Mouse (Mus musculus) left cerebral cortex, postnatal 36 days (tissue): ENCODE data around the gene Fam117a. TPM values are rescaled to one million over a fixed set of nuclear protein-coding genes. Genes with fewer than 3 reads are reported as not detected.

Experiments
- DNase-seq, 2 experiments: peaks; one replicate each; pipeline ENCODE4 v3.0.0; 2021 to 2022; ENCODE audit warnings: low spot score in 2 of 2, mixed read lengths in 1 of 2
- intact Hi-C: fragments of 180-260 bp; cut with DNase I; formaldehyde crosslinking; loops from one replicate; pipeline ENCODE4 v1.15.1; 2025
- total RNA-seq, 2 experiments: library from RNA; stranded (reverse); gene quantifications; 2 replicates each; pipeline ENCODE4 v1.2.3; 2021

Fam117a gene
- total RNA-seq, 2 experiments from 2014 or later: 3.1 to 5.9 TPM

GRCm38 (mm10) chr11:95356039-95356438, 19.2 kb downstream of the Fam117a start:
- intact Hi-C loops: no loop called here
- DNase-seq: no peak

- intact Hi-C loops: no loop called here
- no peak for DNase-seq
Observed at GRCm38 (mm10) chr11:95356469-95357273, 19.9 kb downstream of the Fam117a start.

GRCm38 (mm10) chr11:95358263-95358662, 21.4 kb downstream of the Fam117a start:
- DNase-seq: no peak
- intact Hi-C loops: no loop called here

GRCm38 (mm10) chr11:95364388-95364787, 27.6 kb downstream of the Fam117a start:
- intact Hi-C loops: no loop called here
- no peak for DNase-seq

GRCm38 (mm10) chr11:95365596-95365995, 28.8 kb downstream of the Fam117a start:
- peak; percentile 47 to 67 for DNase-seq
- intact Hi-C loops: no loop called here

- DNase-seq: no peak
- intact Hi-C loops: no loop called here
Observed at GRCm38 (mm10) chr11:95366280-95366897, 29.6 kb downstream of the Fam117a start.

GRCm38 (mm10) chr11:95367011-95367735, 30.4 kb downstream of the Fam117a start:
- no peak for DNase-seq
- intact Hi-C loops: no loop called here

- DNase-seq: no peak
- intact Hi-C loops: no loop called here
Observed at GRCm38 (mm10) chr11:95368231-95368823, 31.5 kb downstream of the Fam117a start.

GRCm38 (mm10) chr11:95368871-95369270, 32.1 kb downstream of the Fam117a start:
- intact Hi-C loops: no loop called here

GRCm38 (mm10) chr11:95369964-95370890, 33.4 kb downstream of the Fam117a start:
- no peak for DNase-seq
- intact Hi-C loops: no loop called here

More at GRCm38 (mm10) chr11:95368871-95369270, 32.1 kb downstream of the Fam117a start:
- DNase-seq: no peak

GRCm38 (mm10) chr11:95371182-95371581, 34.4 kb downstream of the Fam117a start:
- DNase-seq: no peak
- intact Hi-C loops: no loop called here

- intact Hi-C loops: no loop called here
- DNase-seq: no peak
Observed at GRCm38 (mm10) chr11:95378926-95379325, 42.1 kb downstream of the Fam117a start.

- no peak for DNase-seq
- intact Hi-C loops: no loop called here
Observed at GRCm38 (mm10) chr11:95379552-95379951, 42.7 kb downstream of the Fam117a start.

GRCm38 (mm10) chr11:95380711-95381110, 43.9 kb downstream of the Fam117a start:
- DNase-seq: no peak
- intact Hi-C loops: no loop called here

GRCm38 (mm10) chr11:95381146-95381545, 44.3 kb downstream of the Fam117a start:
- DNase-seq: no peak

GRCm38 (mm10) chr11:95383331-95383986, 46.6 kb downstream of the Fam117a start:
- DNase-seq: no peak
- intact Hi-C loops: no loop called here

More at GRCm38 (mm10) chr11:95381146-95381545, 44.3 kb downstream of the Fam117a start:
- intact Hi-C loops: no loop called here

GRCm38 (mm10) chr11:95384004-95384318, 47.1 kb downstream of the Fam117a start:
- no peak for DNase-seq
- intact Hi-C loops: loop anchor here (1.0 to 2.0 kb wide), 2 partner anchors 74 to 137 kb away; partner anchors contain the start of gene Kat7

- peak; percentile 90 to 96 for DNase-seq
- intact Hi-C loops: loop anchor here (1.0 to 2.0 kb wide), 2 partner anchors 74 to 136 kb away; partner anchors contain the start of gene Kat7
Observed at GRCm38 (mm10) chr11:95384319-95384972, 47.6 kb downstream of the Fam117a start, which contains the start of gene Slc35b1. Gene Slc35b1 (plus strand): TSS chr11:95384692.
